Mouse (Mus musculus) forebrain, embryonic 11.5 days (tissue): ENCODE results near the gene Adcyap1r1. TPM values are rescaled to one million over a fixed set of nuclear protein-coding genes. Genes with fewer than 3 reads are reported as not detected.
A peak's percentile ranks its signal among the peaks of the same experiment; 100 is the strongest.

Source experiments
- ATAC-seq: fragments of 200-750 bp; cut with Nextera tagmentation; replicated peaks from 2 replicates; pipeline ENCODE4 v1.8.0; 2017; ENCODE audit warnings: moderate TSS enrichment; ENCODE audit not compliant: low FRiP score
- DNase-seq: peaks from one replicate; pipeline ENCODE4 v3.0.0-alpha.2; 2017; ENCODE audit warnings: low spot score
- H3K27ac ChIP-seq: fragments of 300-500 bp; sonication (generic); 2 replicates; pipeline ENCODE4 v1.5.1; 2014; ENCODE audit warnings: low read depth, low read length
- H3K27me3 ChIP-seq: fragments of 300-500 bp; sonication (generic); 2 replicates; pipeline ENCODE4 v1.6.1; 2014; ENCODE audit warnings: mild to moderate bottlenecking, low read length, mixed read lengths; ENCODE audit not compliant: control insufficient read depth, insufficient read depth
- H3K36me3 ChIP-seq: fragments of 300-500 bp; sonication (generic); 2 replicates; pipeline ENCODE4 v1.6.1; 2014; ENCODE audit warnings: mild to moderate bottlenecking, low read length, moderate library complexity, mixed read lengths; ENCODE audit not compliant: control insufficient read depth, insufficient read depth
- H3K4me1 ChIP-seq: fragments of 300-500 bp; sonication (generic); replicated peaks from 2 replicates; pipeline ENCODE4 v1.6.1; 2014; ENCODE audit warnings: low read length, mixed read lengths; ENCODE audit not compliant: control insufficient read depth, insufficient read depth
- H3K4me2 ChIP-seq: fragments of 300-500 bp; sonication (generic); 2 replicates; pipeline ENCODE4 v1.6.1; 2014; ENCODE audit warnings: low read depth, mild to moderate bottlenecking, low read length, moderate library complexity, mixed read lengths; ENCODE audit not compliant: severe bottlenecking
- H3K4me3 ChIP-seq: fragments of 300-500 bp; sonication (generic); 2 replicates; pipeline ENCODE4 v1.5.1; 2014; ENCODE audit warnings: low read depth, low read length
- H3K9ac ChIP-seq: fragments of 300-500 bp; sonication (generic); 2 replicates; pipeline ENCODE4 v1.6.1; 2014; ENCODE audit warnings: low read length
- H3K9me3 ChIP-seq: fragments of 300-500 bp; sonication (generic); 2 replicates; pipeline ENCODE4 v1.6.1; 2016; ENCODE audit warnings: low read length, mixed read lengths; ENCODE audit not compliant: control insufficient read depth
- WGBS: fragments of 180-500 bp; shearing (Covaris S2); extraction: QIAGEN DNeasy Blood & Tissue Kit; methylation state at CpG from one replicate; pipeline ENCODE4 v1.1.7; 2014; 5-methylcytosine and 5-hydroxymethylcytosine counted together
- polyA plus RNA-seq: library from polyadenylated mRNA; unstranded; fragments of >200 nt; fragmentation: Nextera tagmentation; extraction: Ambion mirVana; gene quantifications from 2 replicates; pipeline ENCODE4 v1.2.1, GENCODE M21; 2014

Gene Adcyap1r1
- polyA plus RNA-seq = 7.9 and 8.9 TPM in 2 replicates

DNA sequence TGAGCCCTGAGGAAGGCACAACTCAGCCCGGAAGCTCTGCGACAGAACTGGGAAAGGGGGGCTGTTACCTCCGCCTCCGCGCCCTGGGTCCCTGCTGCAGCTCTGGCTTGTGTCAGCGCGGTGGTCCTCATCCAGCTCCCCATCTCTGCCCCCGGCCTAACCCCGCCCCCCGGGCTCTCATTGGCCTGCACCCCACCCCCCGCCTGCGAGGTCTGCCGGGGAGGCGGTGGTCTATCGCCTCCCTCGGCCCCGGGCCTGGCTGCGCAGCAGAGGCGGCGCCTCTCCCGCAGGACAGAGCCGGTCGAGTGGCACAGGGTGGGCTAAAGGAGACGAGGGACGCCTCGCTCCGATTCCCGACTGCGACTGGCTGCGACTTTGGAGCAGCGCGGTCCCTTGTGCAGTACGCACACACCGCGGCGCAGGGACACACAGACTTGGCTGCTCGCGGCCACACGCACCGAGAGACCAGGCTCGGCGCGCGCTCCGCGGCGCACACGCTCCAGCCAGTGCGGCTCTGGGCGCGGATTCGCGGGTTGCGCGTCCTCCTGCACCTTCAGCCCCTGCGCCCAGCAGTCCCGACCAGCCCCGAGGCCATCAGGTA, at the start of gene Adcyap1r1:
Gene Adcyap1r1, plus strand, starts transcription at position 208 of the 601 bp plus-strand sequence.
- Histone ChIP-seq H3K4me3 (peak within 1 kb of the TSS; percentile 51), H3K9ac (peak within 1 kb of the TSS; percentile 69), H3K4me2 (peak within 1 kb of the TSS; percentile 92), H3K27me3 (peaks cover 18% of the 10 kb centered on the region), H3K36me3 (no peaks in the 10 kb centered on the region), H3K9me3 (no peaks in the 10 kb centered on the region), H3K27ac (0 out of 2 replicates have a peak within 1 kb of the TSS, but pooled peaks have one; percentile 18), H3K4me1 (peaks cover 10% of the 10 kb centered on the region)
- DNase-seq (peak; percentile 89), ATAC-seq (peak; percentile 94)
- WGBS = 0% methylated on average over 57 of the region's 58 CpGs

DNA sequence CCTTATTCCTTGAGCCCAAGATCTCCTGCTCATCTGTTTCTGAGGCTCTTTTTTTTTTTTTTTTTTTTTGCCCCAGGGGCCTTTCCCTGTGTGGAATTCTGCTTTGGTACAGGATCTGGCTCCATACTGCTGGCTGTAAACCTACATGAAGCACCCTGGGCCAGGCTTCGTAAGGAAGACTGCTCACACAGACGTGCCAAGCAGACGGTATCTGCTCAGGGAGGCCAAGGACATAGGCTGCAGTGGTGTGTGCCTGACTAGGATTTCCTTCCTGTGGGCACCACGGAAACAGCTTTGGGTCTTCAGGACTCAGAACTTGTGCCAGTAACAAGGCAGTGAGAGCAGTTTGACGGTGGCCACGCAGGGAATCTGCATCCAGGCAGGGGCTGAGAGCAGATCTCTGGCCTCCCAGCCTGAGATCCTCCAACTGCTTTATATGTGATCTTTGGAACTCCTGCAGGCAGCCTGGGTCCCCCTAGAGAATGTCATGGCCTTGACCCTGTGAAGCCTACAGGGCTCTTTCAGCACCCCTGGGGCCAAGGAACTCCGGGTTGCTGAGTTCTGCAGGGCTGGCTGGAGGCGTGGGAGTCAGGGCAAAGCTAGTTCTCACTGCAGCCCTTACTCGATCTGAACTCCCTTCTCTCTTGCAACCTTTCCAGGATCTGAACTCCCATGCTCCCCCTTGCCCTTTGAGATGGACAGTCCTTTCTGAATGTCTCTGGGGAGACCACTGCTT, 49.6 kb upstream of the Adcyap1r1 start:
- no peak overlapping the region for H3K4me2 ChIP-seq
- no peak for ATAC-seq
- no peak overlapping the region for H3K4me3 ChIP-seq
- H3K9ac ChIP-seq = no peak overlapping the region
- no peaks in the 10 kb centered on the region for H3K27me3 ChIP-seq
- no peaks in the 10 kb centered on the region for H3K4me1 ChIP-seq
- no peaks in the 10 kb centered on the region for H3K9me3 ChIP-seq
- H3K36me3 ChIP-seq = no peaks in the 10 kb centered on the region
- DNase-seq = no peak
- 81% methylated on average over 9 of the region's 9 CpGs for WGBS
- no peak overlapping the region for H3K27ac ChIP-seq

DNA sequence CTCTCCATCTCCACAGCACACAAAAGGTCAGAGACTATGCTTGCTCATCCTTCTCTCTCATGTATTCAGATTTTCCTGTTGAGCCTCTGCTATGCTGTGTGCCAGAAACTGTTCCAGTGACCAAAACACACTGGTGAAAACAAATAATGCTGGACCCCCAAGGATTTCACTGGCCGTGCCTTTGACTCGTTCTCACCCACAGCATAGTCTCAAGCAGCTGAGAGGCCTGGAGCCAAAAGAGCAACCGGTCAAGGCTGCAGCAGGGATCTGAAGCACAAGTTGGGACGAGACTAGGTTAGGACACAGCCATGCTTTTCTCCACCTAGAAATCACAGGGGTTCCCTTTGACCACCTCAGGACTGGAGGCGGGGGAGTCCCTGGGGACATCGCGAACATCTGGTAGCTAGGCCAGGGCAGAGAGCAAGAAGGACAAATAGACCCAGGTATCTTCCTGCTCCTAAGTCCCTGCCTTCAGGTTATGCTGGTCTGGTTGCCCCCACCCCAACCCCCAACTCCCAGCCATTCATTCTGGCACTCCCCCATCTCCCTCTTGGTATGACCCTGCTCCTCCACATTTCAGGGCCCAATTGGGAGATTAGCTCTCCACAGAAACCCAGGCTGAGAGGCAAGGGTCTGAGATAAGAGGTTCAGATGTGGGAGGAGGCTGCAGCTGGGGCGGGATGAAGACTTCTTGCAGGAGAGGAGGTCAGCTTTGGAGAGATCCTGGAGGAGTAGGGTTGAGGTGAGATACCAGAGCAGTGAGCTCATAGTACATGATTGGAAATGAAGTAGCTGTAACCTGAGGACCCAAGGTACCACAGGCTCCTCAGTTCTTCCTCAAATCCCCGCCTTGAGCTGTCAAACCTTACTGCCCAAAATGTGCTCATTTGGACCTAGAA, 48.1 kb upstream of the Adcyap1r1 start:
- Histone ChIP-seq H3K36me3 (no peaks in the 10 kb centered on the region), H3K9ac (no peak overlapping the region), H3K27ac (no peak overlapping the region), H3K4me2 (no peak overlapping the region), H3K4me3 (no peak overlapping the region), H3K27me3 (no peaks in the 10 kb centered on the region), H3K4me1 (no peaks in the 10 kb centered on the region), H3K9me3 (no peaks in the 10 kb centered on the region)
- WGBS = 82% methylated on average over 9 of the region's 9 CpGs
- no peak for ATAC-seq
- DNase-seq = no peak

DNA sequence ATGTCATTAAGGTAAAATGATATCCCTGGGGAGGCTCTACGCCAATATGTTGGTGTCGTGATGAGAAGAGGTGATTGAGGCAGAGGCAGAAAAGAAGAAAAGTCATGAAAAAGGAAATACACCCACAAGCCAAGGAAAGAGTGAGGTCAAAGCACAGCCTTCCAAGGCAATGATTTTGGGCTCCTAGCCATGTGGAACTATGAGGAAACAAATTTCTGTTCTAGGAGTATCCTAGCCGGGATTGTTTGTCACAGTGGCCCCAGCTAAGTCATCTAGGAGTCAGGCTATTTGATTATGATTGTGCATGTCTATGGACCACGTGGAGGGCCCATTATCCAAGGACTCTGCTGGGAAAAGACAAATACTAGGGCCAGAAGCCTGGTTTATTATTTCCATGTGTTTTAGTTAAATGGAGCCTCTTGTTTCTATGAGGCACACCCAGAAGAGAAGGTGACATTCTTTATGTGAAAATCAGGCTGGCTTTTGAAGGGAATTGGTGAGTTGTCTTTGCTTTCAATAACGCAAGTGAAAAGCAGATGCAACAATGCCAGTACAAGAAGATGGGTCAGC, 47.3 kb upstream of the Adcyap1r1 start:
- H3K4me1 ChIP-seq = no peaks in the 10 kb centered on the region
- H3K36me3 ChIP-seq = no peaks in the 10 kb centered on the region
- no peak for ATAC-seq

DNA sequence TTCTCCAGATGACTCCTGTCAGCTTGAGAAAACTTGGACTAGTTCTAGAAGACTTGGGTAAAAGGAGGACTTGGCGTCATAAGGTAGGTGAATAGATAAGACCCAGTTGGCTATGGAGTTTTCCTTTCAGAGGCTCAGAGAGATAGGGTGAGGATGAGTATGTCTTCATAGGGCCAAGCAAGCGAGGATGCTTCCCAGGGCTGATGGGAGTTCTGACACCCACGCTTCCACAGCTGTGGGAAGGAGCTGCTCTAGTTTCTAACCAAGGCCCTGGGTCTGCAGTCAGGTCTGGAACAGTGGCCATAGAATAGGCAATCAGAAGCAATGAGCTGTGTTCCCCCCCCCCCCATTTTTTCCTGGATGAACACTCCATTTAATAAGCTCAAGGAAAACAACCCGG, 44.4 kb upstream of the Adcyap1r1 start:
- H3K4me3 ChIP-seq = no peak overlapping the region
- H3K4me1 ChIP-seq = no peaks in the 10 kb centered on the region
- H3K9ac ChIP-seq = no peak overlapping the region
- H3K27me3 ChIP-seq = no peaks in the 10 kb centered on the region
- no peak overlapping the region for H3K27ac ChIP-seq
- WGBS = 80% methylated on average over 4 of the region's 4 CpGs
- no peak overlapping the region for H3K4me2 ChIP-seq
- no peak for ATAC-seq
- no peaks in the 10 kb centered on the region for H3K36me3 ChIP-seq
- no peaks in the 10 kb centered on the region for H3K9me3 ChIP-seq
- DNase-seq = no peak

More for the DNA sequence above, 47.3 kb upstream of the Adcyap1r1 start:
- Histone ChIP-seq H3K27ac (no peak overlapping the region), H3K9ac (no peak overlapping the region), H3K9me3 (no peaks in the 10 kb centered on the region), H3K27me3 (no peaks in the 10 kb centered on the region), H3K4me3 (no peak overlapping the region), H3K4me2 (no peak overlapping the region)
- DNase-seq = no peak
- WGBS = 86% methylated on average over 5 of the region's 5 CpGs

DNA sequence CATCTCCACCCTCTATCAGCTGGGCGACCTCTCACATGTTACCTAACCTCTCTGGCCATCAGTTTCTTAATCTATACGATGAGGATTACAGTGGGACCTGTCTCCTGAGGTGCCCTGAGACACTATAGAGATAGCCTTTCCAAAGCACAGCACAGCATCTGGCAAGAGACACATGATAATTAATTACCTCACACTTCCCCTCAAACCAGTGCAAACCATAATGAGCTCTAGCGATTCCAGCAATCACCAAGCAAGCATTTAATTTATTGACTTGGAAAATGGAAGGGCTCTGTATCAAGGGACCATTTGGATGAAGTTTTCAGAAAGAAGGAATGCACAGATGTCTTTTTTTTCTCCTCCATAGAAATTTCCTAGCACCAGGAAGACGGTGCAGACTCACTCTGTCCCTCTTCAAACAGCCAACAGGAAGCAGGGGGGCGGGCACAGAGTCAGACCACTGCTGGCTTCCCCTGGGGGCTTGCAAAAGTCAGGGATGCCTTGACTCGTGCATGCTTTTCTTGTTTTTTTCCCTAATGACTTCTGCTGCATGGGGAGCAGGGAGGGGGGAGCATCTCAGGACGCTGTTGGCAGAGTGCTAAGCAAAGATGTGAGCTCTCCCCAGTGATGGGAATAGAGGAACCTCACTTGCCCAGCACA, 41.5 kb upstream of the Adcyap1r1 start:
- DNase-seq (no peak), ATAC-seq (no peak)
- Histone ChIP-seq H3K4me1 (no peaks in the 10 kb centered on the region), H3K36me3 (no peaks in the 10 kb centered on the region), H3K9ac (no peak overlapping the region), H3K9me3 (no peaks in the 10 kb centered on the region), H3K27ac (no peak overlapping the region), H3K27me3 (no peaks in the 10 kb centered on the region), H3K4me3 (no peak overlapping the region), H3K4me2 (no peak overlapping the region)
- 60% methylated on average over 7 of the region's 7 CpGs for WGBS

DNA sequence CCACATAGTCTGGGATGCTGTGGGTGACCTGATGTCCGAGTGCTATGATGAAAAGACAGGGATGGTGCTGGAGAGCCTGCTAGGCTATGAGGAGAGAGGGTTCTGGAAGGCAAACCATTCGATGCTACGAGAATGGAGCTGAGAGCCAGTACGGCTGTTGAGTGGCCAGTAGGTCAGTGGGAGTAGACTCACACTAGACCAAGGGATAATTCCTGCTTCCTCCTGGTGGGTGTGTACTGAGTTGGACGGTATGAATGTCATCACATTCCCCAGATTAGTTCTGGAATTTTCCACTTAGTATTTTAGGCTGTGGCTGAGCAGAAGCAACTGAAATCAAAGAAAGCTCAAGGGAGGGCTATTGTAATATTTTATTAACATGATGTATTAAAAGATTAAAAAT, 40.8 kb upstream of the Adcyap1r1 start:
- H3K4me2 ChIP-seq = no peak overlapping the region
- H3K4me3 ChIP-seq = no peak overlapping the region
- H3K9me3 ChIP-seq = no peaks in the 10 kb centered on the region
- H3K27ac ChIP-seq = no peak overlapping the region
- no peak for DNase-seq
- no peak overlapping the region for H3K9ac ChIP-seq
- no peaks in the 10 kb centered on the region for H3K27me3 ChIP-seq
- ATAC-seq = no peak
- WGBS = 84% methylated on average over 5 of the region's 5 CpGs
- no peaks in the 10 kb centered on the region for H3K4me1 ChIP-seq
- no peaks in the 10 kb centered on the region for H3K36me3 ChIP-seq

DNA sequence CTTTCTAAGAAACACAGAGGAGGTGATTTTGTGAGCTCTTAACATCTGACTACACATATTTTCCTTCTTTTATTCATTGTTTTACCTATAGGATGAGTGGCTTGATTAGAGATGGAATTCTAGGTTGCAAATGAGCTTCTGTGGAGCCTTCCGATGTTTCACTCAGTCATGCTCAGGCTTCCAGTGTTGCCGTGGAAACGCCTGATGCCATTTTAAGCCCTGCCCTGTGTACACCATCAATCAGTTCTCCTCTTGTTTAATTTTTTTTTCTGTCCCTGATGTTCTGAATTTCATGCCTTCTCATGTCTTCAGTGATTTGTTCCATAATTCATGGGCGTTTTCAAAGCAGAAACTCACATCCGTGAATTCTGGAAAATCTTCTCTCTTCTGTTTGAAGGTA, 35.6 kb upstream of the Adcyap1r1 start:
- H3K4me3 ChIP-seq = no peak overlapping the region
- peaks cover 9% of the 10 kb centered on the region; the same call in 1 of the 2 replicates for H3K4me1 ChIP-seq
- ATAC-seq (no peak), DNase-seq (no peak)
- 72% methylated on average over 5 of the region's 5 CpGs for WGBS
- no peaks in the 10 kb centered on the region for H3K36me3 ChIP-seq
- H3K27me3 ChIP-seq = no peaks in the 10 kb centered on the region
- H3K27ac ChIP-seq = no peak overlapping the region
- H3K9ac ChIP-seq = no peak overlapping the region
- H3K9me3 ChIP-seq = no peaks in the 10 kb centered on the region
- no peak overlapping the region for H3K4me2 ChIP-seq
